Mouse (Mus musculus): ENCODE measurements at regions not wholly inside any gene's neighbourhood (a gene's known extent, or its start where the extent isn't known, plus 50 kb on each side); places are given as distances from the start of the nearest gene placed in this dataset.
A peak's percentile ranks its signal among the peaks of the same experiment; 100 is the strongest.

DNA sequence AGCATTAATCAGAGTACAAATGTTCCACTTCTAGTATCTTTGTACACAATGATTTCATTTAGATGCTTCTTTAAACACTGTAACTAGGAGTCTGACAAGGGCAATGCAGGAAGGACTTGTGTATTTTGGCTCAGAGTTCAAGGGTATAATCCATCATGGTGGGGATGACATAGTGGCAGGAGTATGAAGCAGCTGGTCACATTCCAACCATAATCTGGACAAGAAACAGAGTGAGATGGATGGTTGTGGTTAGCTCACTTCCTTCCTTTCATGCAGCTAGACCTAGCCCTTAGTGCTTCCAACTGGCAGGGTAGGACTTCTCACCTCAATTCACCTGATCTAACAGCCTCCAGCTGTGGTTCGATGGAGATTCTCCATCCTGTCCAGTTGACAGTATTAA is 1645.2 kb upstream of the Cntnap5a start:
- Histone ChIP-seq H3K36me3 (replicated peaks; ENCODE audit: control insufficient read depth, insufficient read depth) (no peaks in the 10 kb centered on the region), H3K27me3 (ENCODE audit: control insufficient read depth, insufficient read depth, low read length) (no peaks in the 10 kb centered on the region), H3K4me3 (replicated peaks; ENCODE audit: low read length) (no peak overlapping the region), H3K4me1 (replicated peaks; ENCODE audit: control insufficient read depth, insufficient read depth, low read length) (no peaks in the 10 kb centered on the region), H3K27ac (no peak overlapping the region), H3K9me3 (ENCODE audit: control insufficient read depth, low read length) (no peaks in the 10 kb centered on the region), H3K4me2 (replicated peaks) (no peak overlapping the region), H3K9ac (no peak overlapping the region)
- 0 out of 2 replicates have a peak, but pooled peaks have one; percentile 17 for ATAC-seq (ENCODE audit: low FRiP score)
- 83% methylated on average over 1 of the region's 1 CpGs for WGBS
- DNase-seq (ENCODE audit: low spot score), result no peak

DNA sequence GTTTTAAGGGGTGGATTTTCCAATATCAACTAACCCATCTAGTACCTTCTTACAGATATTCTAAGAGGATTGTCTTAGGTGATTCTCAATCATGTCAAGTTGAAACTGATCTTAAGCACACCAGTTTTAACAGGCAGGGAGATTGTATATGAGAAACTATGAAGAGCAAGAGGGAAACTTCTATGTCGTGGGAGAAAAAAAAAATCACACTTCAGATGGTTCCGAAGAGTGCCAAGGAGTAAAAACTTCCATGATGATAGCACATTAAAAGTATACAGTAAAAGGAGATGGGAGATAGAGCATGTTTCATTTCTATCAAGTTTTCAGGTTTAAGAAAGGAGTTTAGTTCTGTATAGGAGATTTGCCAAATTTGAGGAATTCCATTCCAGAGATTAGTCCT is 1621.5 kb upstream of the Cntnap5a start:
- no peak overlapping the region for H3K4me2 ChIP-seq (replicated peaks)
- H3K9me3 ChIP-seq (ENCODE audit: control insufficient read depth, low read length), result no peaks in the 10 kb centered on the region
- H3K4me3 ChIP-seq (replicated peaks; ENCODE audit: low read length), result no peak overlapping the region
- 83% methylated on average over 2 of the region's 2 CpGs for WGBS
- H3K27me3 ChIP-seq (ENCODE audit: control insufficient read depth, insufficient read depth, low read length), result no peaks in the 10 kb centered on the region
- no peak overlapping the region for H3K9ac ChIP-seq
- H3K4me1 ChIP-seq (replicated peaks; ENCODE audit: control insufficient read depth, insufficient read depth, low read length), result no peaks in the 10 kb centered on the region
- H3K27ac ChIP-seq, result no peak overlapping the region
- H3K36me3 ChIP-seq (replicated peaks; ENCODE audit: control insufficient read depth, insufficient read depth), result no peaks in the 10 kb centered on the region
- ATAC-seq (ENCODE audit: low FRiP score) (no peak), DNase-seq (ENCODE audit: low spot score) (no peak)

DNA sequence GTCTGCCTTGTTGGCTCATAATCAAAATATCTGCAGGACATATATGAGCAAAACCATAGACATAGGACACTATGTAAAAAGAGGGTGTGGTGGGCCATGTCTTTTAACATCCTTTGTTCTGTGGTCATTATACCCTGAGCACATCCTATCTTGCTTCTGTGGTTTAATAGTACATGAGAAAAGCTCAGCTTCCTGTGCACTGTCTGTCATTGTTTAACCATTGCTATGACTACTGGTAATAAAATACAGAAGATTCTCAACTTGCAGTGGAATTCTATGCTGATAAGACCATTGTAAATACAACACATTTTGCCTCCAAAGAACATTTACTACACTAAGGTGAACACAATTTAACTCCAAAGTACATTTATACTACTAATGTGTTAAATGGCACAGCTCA is 1610.0 kb upstream of the Cntnap5a start:
- H3K9ac ChIP-seq, result no peak overlapping the region
- DNase-seq (ENCODE audit: low spot score) (no peak), ATAC-seq (ENCODE audit: low FRiP score) (no peak)

More for the DNA sequence above, 1610.0 kb upstream of the Cntnap5a start:
- Histone ChIP-seq H3K9me3 (ENCODE audit: control insufficient read depth, low read length) (no peaks in the 10 kb centered on the region), H3K4me3 (replicated peaks; ENCODE audit: low read length) (no peak overlapping the region), H3K36me3 (replicated peaks; ENCODE audit: control insufficient read depth, insufficient read depth) (no peaks in the 10 kb centered on the region), H3K27me3 (ENCODE audit: control insufficient read depth, insufficient read depth, low read length) (no peaks in the 10 kb centered on the region), H3K4me2 (replicated peaks) (no peak overlapping the region), H3K27ac (no peak overlapping the region), H3K4me1 (replicated peaks; ENCODE audit: control insufficient read depth, insufficient read depth, low read length) (no peaks in the 10 kb centered on the region)

Measured in hindbrain, embryonic 14.5 days (tissue).